Mouse (Mus musculus): ENCODE measurements around the gene Usp48.
"Not testable (repeated sequence)": the region's sequence is repeated elsewhere in the genome, so short reads cannot be mapped to it uniquely, and the experiment has no call there.

Gene Usp48

DNA sequence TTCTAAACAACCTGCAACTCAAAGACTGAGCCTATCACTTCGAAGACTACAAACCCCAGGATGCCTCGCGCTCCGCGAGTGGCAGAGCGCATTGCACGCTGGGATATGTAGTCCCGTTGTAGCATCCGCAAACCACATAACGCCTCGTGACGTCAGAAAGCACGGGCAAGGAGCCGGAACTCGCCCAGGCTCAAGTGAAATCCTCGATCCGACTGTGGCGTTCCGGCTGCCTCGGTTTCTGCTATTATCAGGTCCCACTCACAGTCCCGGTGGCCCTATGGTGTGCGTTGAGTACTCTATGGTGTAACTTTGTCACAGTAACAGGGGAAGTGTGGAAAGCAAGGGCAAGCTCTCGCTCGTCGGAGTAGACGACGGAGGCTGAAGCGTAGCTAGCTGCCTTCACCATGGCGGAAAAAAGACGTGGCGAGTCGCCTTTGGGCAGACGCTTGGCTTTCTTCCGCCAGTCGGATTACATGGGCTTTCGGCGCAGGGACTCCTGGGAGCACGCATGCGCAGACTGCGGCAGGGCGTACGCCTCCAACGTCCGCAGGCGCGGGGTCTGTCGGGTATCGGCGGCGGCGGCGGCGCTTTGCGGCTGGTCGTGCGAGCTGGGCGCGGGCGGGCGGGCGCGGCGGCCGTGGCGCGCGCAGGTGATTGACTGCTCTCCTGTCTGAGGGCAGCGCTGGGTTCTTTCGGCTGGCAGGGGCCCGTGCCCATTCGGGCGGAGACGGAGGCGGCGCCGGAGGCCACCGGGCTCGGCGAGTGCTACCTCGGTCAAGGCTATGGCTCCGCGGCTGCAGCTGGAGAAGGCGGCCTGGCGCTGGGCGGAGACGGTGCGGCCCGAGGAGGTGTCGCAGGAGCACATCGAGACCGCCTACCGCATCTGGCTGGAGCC is at the start of gene Usp48:
Gene Usp48 (plus strand): TSS at position 155 of the 895 bp plus-strand sequence.
- DNase-seq = peak; percentile 98

DNA sequence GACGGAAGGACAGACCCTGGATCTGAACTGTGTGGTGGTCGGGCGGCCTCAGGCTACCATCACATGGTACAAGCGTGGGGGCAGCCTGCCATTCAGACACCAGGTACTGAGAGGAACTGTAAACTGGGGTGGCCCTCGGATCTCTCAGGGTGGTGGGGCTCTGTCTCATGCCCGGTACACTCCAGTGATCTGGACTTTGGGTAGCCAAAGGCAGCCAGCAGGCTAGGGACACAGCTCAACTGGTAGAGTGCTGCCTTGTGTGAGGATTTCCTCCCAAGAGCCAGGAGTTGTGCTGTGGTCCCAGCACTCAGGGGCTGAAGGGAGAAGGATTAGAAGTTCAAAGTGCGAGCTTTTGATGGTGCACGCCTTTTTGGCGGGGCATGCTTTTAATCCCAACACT is 48.0 kb upstream of the Usp48 start:
- DNase-seq = no peak

DNA sequence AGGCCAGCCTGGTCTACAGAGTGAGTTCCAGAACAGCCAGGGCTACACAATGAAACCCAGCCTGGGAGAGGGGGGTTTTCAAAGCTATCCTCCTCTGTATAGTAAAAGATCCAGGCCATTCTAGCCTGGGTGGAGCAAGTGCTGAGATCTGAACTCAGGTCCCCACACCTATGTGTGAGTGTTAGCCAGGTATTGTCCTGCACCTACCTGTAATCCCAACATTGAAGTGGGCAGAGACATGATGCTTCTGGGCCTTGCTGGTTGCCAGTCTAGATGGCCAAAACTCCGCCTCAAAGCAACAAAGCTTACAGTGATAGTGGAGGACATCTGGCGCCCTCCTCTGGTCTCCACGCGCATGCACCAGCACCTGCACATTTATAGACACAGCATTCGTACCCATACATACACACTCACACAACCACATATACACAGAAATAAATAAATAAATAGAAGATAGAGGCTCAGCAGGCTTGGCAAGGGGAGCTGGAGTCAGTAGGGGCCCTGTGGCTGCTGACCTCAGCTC is 47.5 kb upstream of the Usp48 start:
- DNase-seq = peak; percentile 58 to 63

DNA sequence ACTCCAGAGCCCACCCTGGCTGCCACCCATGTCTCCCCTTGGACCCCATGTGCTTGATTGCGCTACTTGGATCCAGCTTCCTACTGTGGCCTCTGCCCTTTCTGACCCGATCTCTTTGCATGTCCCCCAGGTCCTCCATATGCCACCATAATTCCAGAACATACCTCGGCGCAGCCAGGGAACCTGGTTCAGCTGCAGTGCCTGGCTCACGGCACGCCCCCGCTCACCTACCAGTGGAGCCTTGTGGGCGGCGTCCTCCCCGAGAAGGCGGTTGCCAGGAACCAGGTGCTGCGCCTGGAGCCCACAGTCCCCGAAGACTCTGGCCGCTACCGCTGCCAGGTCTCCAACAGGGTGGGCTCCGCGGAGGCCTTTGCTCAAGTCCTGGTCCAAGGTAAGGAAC is 40.1 kb upstream of the Usp48 start:
- DNase-seq = no peak

DNA sequence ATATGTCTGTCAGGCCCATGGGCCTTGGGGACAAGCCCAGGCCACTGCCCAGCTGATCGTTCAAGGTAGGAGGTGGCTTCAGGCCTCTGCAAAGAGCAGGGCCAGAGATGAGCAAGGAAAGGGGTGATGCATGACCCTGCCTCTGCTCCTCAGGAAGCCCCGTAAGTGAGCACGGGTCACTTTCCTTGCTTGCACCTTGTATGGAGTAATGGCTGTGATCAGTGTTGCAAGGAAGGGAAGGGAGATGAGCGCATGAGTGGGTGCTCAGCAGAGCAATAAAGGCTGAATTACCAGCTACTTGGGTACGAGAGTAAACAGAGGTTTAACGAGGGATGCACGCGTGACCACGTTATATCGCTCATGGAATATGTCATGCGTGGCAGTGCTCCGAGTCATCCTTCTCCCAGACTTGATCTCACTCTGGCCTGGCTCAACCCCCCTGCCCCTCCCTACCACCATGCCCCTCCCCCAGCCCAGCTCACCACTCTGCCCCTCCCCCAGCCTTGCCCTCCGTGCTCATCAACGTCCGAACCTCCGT is 36.8 kb upstream of the Usp48 start:
- no peak for DNase-seq

DNA sequence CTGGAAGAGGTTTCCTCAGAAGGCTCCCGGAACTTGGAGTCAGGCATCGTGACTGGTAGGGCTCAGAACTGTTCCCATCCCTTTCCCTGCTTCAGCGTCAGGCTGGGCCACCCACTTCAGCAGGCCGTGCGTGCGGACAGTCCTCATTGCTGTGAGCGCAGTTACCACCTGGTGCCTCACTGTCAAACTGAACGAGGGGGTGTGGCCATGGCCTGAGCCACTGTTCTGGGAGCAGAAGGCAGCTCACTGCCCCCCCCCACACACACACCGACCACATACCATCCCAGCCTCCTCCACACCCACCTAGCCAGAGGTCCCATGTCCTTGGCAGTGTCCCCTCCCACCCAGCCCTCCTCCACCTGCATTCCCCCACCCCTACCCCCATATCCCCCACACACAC is 23.7 kb upstream of the Usp48 start:
- no peak for DNase-seq

DNA sequence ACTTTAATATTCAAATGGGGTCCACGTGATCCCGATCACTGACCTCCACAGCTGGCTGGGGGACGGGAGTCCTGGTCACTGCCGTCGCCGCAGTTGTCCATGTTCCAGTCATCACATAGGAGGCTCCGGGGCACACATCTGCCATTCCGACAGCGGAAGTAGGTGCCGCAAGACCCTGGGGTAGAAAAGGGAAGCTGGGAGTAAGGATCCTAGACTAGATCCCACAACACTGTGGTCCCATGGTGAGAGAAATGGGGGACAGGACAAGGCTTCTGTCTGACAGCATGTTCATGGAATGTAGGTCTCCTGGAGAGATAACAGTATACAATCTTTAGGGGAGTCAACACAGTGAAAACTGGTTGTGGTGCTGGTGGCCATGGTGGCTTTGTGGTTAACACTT is 19.1 kb upstream of the Usp48 start, which contains the start of gene Ldlrad2:
Gene Ldlrad2 (minus strand): TSS at position 101 of the 400 bp plus-strand sequence.
- no peak for DNase-seq

DNA sequence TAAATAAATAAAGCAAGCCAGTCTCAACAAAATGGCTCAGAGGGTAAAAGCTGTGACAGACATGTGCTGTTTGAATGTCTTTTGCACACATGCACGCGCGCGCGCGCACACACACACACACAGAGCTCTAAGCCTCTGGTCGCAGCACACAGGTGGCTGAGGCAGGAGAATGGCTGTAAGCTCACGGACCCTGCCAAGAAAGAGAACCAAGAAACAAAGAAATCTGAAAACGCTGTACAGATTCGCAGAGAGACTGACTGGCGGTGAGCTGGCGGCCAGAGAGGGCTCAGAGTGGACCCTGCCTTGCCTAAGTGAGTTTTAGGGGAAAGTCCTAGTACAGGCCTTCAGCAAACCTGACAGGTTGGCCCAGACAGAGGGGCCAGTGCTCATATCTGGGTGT is 16.1 kb upstream of the Usp48 start:
- DNase-seq = no peak

DNA sequence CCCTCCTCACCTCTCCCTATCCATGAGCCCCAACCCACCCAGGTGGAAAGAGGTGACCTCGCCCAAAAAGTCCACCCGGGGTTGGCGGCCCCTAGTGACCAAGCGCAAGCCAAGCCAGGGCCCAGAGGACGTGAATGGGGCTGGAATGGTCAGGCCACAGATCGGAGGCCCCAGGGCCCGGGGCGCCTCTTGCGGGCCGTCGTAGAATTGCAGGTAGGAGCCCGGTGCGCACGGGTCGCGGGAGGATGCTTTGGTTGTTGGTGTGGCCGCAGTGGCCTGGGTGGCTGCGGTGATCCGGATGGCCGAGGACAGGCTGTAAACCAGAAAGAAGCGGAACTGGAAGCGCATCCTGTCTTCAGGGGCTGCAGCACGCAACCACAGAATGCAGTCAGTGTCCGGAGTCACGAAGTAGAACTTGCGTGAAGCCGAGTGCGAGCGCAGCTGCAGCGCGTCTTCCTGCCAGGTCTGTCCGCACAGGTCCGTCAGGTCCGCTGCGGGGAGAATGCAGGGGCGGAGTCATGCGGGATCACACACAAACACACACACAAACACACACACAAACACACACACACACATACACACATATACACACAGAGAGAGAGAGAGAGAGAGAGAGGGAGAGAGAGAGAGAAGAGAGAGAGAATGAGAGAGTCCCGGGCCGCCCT is 15.2 kb upstream of the Usp48 start:
- peak; percentile 65 to 66 for DNase-seq

DNA sequence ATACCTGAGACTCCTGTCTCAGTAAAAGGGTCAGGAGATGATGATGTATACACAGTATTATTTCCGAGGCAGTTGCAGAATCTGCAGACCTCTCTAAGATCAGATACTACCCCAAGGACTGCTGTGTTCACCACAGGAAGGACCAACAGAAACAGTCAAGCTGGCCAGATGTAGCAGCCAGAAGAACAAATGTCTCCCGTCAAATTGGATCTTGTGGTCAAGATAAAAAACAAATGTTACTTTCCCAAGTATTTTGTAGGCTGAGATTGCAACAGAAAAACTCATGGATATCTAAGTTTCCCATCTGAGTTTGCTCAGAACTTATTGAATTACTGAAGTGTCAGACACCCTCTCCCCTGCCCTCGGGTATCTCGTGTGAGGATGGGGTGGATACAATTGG is 13.8 kb upstream of the Usp48 start:
- DNase-seq = no peak

DNA sequence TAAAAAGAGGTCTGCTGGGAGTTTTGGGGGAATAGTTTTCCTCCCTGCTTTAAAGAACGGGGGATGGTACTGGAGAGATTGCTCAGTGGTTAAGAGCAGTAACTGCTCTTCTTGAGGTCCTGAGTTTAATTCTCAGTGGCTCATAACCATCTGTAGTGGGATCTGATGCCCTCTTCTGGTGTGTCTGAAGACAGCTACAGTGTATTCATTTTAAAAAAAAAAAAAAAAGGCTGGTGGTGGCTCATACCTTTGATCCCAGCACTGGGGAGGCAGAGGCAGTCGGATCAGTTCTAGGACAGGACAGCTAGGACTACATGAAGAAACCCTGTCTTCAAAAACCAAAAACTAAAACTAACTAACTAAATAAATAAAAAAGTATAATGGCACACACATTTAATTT is 13.3 kb upstream of the Usp48 start:
- no peak for DNase-seq

DNA sequence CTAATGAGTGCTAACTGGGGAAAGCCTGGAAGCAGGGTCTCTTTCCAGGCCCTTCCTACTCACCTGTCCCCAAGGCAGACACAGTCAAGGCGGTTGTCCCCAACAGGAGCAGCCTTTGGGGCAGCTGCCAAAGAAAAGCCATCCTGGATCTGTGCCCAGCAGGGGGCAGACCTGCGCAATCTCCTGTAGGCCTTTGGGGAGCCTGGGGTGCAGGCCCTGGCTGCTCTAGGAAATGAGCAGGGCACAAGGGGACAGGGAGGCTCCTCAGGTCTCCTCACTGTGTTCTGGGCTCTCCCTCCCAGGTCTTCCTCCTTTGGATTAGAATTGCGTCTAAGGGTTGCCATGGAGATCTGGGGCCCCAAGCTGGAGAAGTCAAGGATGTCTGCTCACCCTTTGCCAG is 11.7 kb upstream of the Usp48 start:
- peak; percentile 70 to 73 for DNase-seq

DNA sequence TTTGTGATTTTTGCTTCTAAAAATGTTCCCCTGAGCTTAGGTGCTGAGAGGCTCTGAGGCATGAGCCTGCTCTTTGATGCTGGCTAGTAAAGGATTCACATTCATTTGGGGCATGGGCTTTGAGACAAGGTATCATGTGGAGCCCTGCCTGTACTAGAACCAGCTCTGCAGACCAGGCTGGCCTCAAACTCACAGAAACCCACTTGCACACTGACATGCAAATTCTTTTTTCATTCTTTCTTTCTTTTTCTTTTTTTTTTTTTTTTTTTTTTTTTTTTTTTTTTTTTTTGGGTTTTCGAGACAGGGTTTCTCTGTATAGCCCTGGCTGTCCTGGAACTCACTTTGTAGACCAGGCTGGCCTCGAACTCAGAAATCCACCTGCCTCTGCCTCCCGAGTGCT is 4.5 kb upstream of the Usp48 start:
- not testable (repeated sequence) for DNase-seq

DNA sequence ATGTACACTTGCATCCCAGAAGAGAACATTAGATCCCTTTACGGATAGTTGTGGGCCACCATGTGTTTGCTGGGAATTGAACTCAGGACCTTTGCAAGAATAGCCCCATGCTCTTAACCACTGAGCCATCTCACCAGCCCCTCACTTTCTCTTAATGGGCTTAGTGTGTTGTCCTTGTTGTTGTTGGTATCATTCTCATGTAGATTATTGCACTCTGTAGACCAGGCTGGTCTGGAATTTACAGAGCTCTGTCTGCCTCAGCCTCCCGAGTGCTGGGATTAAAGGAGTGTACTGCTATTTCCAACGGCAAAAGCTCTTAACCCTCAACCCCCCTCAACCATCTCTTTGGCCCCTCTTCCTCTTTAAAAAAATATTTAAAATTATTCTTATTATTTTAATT is 4.0 kb upstream of the Usp48 start:
- DNase-seq = no peak

DNA sequence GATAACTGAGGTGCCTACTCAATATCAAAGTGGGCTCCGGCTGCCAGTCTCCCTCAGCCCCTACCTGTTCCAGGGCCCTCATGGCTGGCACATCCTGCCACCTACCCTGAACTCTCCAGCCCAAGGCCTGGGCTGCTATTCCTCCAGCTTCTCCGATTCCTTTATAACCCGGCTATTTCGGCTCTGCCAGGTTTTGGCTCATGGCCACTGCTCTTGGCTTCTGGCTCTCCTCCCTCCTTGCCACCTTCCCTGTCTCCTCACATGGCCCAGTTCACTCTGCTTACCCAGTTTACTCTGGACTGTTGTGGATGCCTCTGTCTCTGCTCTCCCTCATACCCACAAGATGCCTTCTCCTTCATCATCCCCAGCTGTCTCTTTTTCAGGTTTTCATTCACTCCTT is 2.6 kb upstream of the Usp48 start:
- no peak for DNase-seq

DNA sequence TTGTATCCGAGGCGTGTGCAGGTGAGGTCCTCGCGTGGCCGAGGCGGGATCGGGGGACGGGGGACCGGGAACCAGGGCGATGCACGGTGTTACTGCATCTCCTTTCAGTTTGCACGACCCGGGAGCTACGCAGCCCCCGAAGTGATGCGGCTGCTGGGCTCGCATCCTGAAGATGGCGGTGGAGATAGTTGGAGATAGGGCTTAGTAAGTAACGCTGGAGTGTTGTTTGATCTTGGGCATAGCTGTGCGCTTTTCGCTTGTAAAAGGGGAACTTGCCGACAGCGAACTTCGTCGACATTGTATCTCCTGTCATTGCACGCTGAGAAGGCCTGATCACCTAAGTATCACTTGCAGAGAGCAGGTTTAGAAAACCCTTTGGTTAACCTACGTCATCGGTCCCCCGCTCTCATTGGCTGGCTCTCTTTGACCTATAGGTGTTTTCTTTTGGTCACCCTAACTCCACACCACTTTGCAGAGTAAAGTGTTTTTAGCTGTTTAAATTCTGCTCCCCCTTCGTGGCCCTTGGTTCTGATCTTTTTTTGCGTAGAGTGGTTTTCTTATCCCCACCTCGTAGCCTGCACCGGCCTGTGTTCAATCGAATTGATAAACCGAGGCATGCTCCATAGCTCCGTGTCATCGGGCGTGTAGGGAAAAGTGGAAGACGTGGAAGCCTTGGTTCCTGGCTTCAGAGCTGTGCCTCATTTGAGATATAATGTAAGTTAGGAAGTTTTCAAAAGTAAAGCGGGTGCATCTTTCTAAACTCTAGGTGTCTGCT is 1.1 kb downstream of the Usp48 start:
- DNase-seq = peak in 1 of 2 experiments; percentile 68

DNA sequence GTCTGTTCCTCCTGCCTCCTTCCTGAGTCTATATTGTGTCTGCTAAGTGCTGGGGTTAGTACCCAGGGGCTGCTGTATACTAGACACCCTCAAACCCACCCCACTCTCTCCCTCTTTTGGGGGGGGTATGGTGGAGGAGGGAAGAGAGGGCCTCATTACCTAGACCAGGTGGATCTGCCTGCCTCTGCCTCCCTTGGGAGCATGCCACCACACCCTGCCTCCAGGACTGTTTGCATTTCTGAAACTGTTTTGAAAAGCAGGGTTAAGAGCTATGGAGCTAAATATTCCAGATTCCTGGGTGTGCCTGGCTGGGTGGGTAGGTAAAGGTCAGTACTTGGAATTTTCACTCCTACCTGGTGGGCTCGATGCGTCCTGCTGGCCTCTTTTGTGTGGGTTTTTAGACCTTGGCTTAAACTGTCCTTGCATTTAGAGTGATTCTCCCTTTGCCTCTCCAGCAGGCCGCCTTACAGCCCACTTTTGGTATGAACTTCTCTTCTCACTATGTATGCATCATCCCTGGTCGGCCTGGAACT is 3.6 kb downstream of the Usp48 start:
- no peak for DNase-seq

DNA sequence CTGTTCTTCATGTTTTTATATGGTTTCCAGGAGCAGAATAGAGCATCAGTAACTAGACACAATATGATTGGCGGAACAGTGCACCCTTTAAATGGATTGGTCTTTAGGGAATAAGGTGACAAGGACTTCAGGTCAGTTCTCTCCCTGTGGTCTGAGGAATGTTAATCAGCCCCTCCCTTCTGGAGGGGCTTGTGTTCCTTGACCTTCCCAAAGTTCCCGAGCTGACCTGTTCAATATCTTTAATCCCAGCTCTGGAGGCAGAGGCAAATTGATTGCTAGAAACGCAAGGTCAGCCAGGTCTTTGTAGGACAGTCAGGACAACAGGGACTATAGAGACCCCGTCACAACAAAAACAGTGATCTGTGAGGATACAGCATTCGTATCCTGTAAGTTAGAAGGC is 5.0 kb downstream of the Usp48 start:
- DNase-seq = no peak

DNA sequence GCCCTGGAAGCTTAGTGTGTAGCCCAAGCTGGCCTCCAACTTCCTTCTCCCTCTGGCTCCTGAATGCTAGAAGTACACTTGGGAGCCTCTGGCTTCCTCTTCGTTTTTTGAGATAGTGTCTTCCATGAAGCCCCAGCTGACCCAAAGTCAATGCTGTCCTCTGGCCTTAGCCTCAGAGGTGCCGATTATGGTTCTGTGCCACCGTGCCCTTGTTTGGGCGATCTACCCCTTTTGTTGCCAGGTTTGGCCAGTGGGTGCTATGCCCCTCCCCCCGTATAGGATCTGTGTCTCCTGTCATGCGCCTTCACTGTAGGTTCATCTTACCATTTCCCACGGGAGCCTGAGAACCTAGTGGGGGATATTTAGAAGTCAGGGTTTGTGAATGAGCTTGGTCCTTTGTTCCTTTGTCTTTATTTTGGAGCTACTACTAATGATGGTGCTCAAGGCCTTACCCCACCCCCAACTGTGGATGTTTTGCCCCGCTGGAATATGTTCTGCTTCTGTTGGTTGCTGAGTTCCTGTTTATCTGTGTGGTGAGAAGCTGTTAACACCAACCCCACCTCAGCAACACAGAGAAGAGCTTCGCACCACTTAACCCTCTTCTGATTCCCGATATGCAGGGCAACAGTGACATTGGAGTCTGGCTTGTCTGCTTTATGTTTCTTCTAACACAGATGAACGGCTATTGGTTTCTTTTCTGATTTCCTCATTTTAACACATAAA is 10.1 kb downstream of the Usp48 start:
- no peak for DNase-seq

DNA sequence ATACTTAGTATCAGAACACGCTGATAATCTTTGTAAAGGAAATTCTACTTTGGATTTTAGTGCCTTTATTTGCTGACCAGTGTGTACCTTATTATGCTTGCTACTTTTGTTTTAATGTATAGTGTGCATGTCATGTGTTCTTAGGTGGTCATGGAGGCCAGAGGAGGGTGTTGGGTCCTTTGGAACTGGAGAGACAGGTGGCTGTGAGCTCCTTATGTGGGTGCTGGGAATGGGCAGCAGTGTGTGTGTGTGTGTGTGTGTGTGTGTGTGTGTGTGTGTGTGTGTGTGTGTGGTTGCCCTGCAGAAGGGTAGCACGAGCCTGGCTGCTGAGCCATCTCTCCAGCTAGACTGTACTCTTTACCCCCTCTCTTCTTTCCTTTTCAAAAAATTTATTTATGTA is 13.5 kb downstream of the Usp48 start:
- no peak for DNase-seq

DNA sequence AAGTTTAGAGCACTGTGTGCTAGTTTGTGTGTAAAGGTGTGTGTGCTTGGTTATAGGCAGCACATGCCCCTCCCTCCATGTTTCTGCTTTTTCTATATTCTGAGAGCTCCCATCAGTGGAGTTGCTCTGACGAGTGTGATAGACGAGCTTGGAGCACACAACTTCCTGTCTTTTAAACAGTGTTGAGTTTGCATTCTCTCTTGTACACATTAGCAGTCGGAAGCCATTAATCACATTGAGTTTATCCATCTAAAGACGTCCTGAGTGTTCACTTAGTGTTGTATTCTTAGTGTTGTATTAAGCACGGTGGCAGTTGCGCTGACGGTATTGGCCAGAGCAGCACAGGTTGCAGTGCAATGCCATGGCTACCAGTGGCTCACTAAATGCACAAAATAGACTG is 15.7 kb downstream of the Usp48 start:
- DNase-seq = no peak

DNA sequence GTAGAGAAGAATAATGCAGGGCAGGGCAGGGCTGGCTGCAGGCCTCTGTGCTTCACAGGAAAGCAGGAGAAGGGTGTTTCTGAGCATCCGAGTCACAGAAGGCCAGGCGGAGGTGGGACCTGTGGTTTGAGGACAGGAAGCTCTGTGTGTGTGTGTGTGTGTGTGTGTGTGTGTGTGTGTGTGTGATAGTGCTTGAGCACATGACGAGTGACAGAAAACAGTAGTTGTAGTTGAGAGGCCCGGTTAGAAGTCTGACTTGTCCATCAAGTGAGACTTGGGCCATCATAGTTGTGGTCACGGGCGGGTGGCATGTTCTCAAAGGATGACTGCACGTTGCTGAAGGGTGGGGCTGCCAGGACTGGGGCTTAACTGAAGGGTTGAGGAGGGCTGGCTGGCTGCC is 16.1 kb downstream of the Usp48 start:
- peak; percentile 58 to 65 for DNase-seq

Data from B cell, adult 2 months (primary cell).